Mouse (Mus musculus) limb, embryonic 15.5 days (tissue): ENCODE data around the gene Igf1r. TPM values are rescaled to one million over a fixed set of nuclear protein-coding genes. Genes with fewer than 3 reads are reported as not detected.

ENCODE experiments used
- ATAC-seq: fragments of 200-750 bp; cut with Nextera tagmentation; 2 replicates; pipeline ENCODE4 v1.8.0; 2017; ENCODE audit warnings: low read depth, moderate TSS enrichment; ENCODE audit not compliant: insufficient number of reproducible peaks, low FRiP score, low TSS enrichment
- H3K27ac ChIP-seq: fragments of 300-500 bp; sonication (generic); 2 replicates; pipeline ENCODE4 v1.5.1; 2015; ENCODE audit warnings: moderate library complexity, mild to moderate bottlenecking, inconsistent platforms
- H3K27me3 ChIP-seq: fragments of 300-500 bp; sonication (generic); 2 replicates; pipeline ENCODE4 v1.6.1; 2015; ENCODE audit warnings: inconsistent platforms
- H3K36me3 ChIP-seq: fragments of 300-500 bp; sonication (generic); 2 replicates; pipeline ENCODE4 v1.6.1; 2015; ENCODE audit warnings: inconsistent platforms
- H3K4me1 ChIP-seq: fragments of 300-500 bp; sonication (generic); 2 replicates; pipeline ENCODE4 v1.6.1; 2015; ENCODE audit warnings: inconsistent platforms
- H3K4me2 ChIP-seq: fragments of 300-500 bp; sonication (generic); 2 replicates; pipeline ENCODE4 v1.6.1; 2015; ENCODE audit warnings: mild to moderate bottlenecking, inconsistent platforms
- H3K4me3 ChIP-seq: fragments of 300-500 bp; sonication (generic); 2 replicates; pipeline ENCODE4 v1.5.1; 2015; ENCODE audit warnings: mild to moderate bottlenecking, inconsistent platforms
- H3K9ac ChIP-seq: fragments of 300-500 bp; sonication (generic); 2 replicates; pipeline ENCODE4 v1.6.1; 2015; ENCODE audit warnings: inconsistent platforms
- H3K9me3 ChIP-seq: fragments of 300-500 bp; sonication (generic); 2 replicates; pipeline ENCODE4 v1.6.1; 2016; ENCODE audit warnings: inconsistent platforms
- WGBS: fragments of 180-500 bp; shearing (Covaris S2); methylation state at CpG from one replicate; pipeline ENCODE4 v1.1.7; 2015; 5-methylcytosine and 5-hydroxymethylcytosine counted together
- polyA plus RNA-seq: library from polyadenylated mRNA; unstranded; fragments of >200 nt; fragmentation: Nextera tagmentation; extraction: Ambion mirVana; gene quantifications from 2 replicates; pipeline ENCODE4 v1.2.1, GENCODE M21; 2015

Igf1r gene
- polyA plus RNA-seq, 1 experiment from 2014 or later = 26.3 TPM

- no peak for ATAC-seq
- Histone ChIP-seq H3K27ac (no peak overlapping the region), H3K9me3 (no peaks in the 10 kb centered on the region), H3K4me3 (no peak overlapping the region), H3K27me3 (no peaks in the 10 kb centered on the region), H3K9ac (no peak overlapping the region), H3K4me1 (peaks cover 24% of the 10 kb centered on the region), H3K36me3 (peaks cover 4% of the 10 kb centered on the region), H3K4me2 (no peak overlapping the region)
- 89% methylated on average over 10 of the region's 10 CpGs for WGBS
Observed at GRCm38 (mm10) chr7:68089725-68090124, 137.1 kb downstream of the Igf1r start.

- H3K9ac ChIP-seq = no peak overlapping the region
- H3K27ac ChIP-seq = no peak overlapping the region
- ATAC-seq = no peak
- H3K9me3 ChIP-seq = no peaks in the 10 kb centered on the region
- no peaks in the 10 kb centered on the region for H3K27me3 ChIP-seq
- H3K4me2 ChIP-seq = no peak overlapping the region
- H3K36me3 ChIP-seq = peaks cover 4% of the 10 kb centered on the region
- peaks cover 15% of the 10 kb centered on the region for H3K4me1 ChIP-seq
- 70% methylated on average over 8 of the region's 8 CpGs for WGBS
- H3K4me3 ChIP-seq = no peak overlapping the region
Observed at GRCm38 (mm10) chr7:68090576-68090975, 137.9 kb downstream of the Igf1r start.

GRCm38 (mm10) chr7:68092304-68092978, 139.8 kb downstream of the Igf1r start:
- WGBS = 67% methylated on average over 8 of the region's 8 CpGs
- H3K9me3 ChIP-seq = no peaks in the 10 kb centered on the region

GRCm38 (mm10) chr7:68093817-68094216, 141.2 kb downstream of the Igf1r start:
- H3K36me3 ChIP-seq = peaks cover 4% of the 10 kb centered on the region
- H3K27me3 ChIP-seq = no peaks in the 10 kb centered on the region
- H3K9me3 ChIP-seq = no peaks in the 10 kb centered on the region
- H3K4me1 ChIP-seq = 0 out of 2 replicates have a peak, but pooled peaks cover 3% of the 10 kb centered on the region
- 29% methylated on average over 9 of the region's 9 CpGs for WGBS
- no peak overlapping the region for H3K9ac ChIP-seq
- ATAC-seq = no peak
- H3K4me2 ChIP-seq = no peak overlapping the region
- no peak overlapping the region for H3K4me3 ChIP-seq
- no peak overlapping the region for H3K27ac ChIP-seq

More at GRCm38 (mm10) chr7:68092304-68092978, 139.8 kb downstream of the Igf1r start:
- Histone ChIP-seq H3K9ac (no peak overlapping the region), H3K27ac (no peak overlapping the region), H3K4me2 (no peak overlapping the region), H3K4me1 (0 out of 2 replicates have a peak, but pooled peaks cover 3% of the 10 kb centered on the region), H3K4me3 (no peak overlapping the region), H3K27me3 (no peaks in the 10 kb centered on the region), H3K36me3 (peaks cover 4% of the 10 kb centered on the region)
- no peak for ATAC-seq

- no peaks in the 10 kb centered on the region for H3K4me1 ChIP-seq
- no peak; the same call in 1 of the 2 replicates for ATAC-seq
- no peaks in the 10 kb centered on the region for H3K9me3 ChIP-seq
- 50% methylated on average over 4 of the region's 4 CpGs for WGBS
- H3K36me3 ChIP-seq = no peaks in the 10 kb centered on the region
- no peak overlapping the region for H3K4me2 ChIP-seq
- H3K27me3 ChIP-seq = no peaks in the 10 kb centered on the region
- H3K9ac ChIP-seq = no peak overlapping the region
- no peak overlapping the region for H3K27ac ChIP-seq
- H3K4me3 ChIP-seq = no peak overlapping the region
Observed at GRCm38 (mm10) chr7:68095574-68095973, 142.9 kb downstream of the Igf1r start.

- Histone ChIP-seq H3K27ac (no peak overlapping the region), H3K36me3 (no peaks in the 10 kb centered on the region), H3K9me3 (no peaks in the 10 kb centered on the region), H3K9ac (no peak overlapping the region), H3K4me1 (0 out of 2 replicates have a peak, but pooled peaks cover 5% of the 10 kb centered on the region), H3K4me3 (no peak overlapping the region), H3K27me3 (no peaks in the 10 kb centered on the region), H3K4me2 (no peak overlapping the region)
- 63% methylated on average over 6 of the region's 6 CpGs for WGBS
- no peak for ATAC-seq
Observed at GRCm38 (mm10) chr7:68096411-68096810, 143.8 kb downstream of the Igf1r start.

GRCm38 (mm10) chr7:68097081-68097836, 144.6 kb downstream of the Igf1r start:
- ATAC-seq = no peak
- H3K4me2 ChIP-seq = no peak overlapping the region
- WGBS = 86% methylated on average over 7 of the region's 7 CpGs
- no peaks in the 10 kb centered on the region for H3K9me3 ChIP-seq
- no peak overlapping the region for H3K27ac ChIP-seq
- H3K4me1 ChIP-seq = peaks cover 7% of the 10 kb centered on the region
- H3K4me3 ChIP-seq = no peak overlapping the region
- no peaks in the 10 kb centered on the region for H3K36me3 ChIP-seq
- no peak overlapping the region for H3K9ac ChIP-seq
- H3K27me3 ChIP-seq = no peaks in the 10 kb centered on the region

- no peaks in the 10 kb centered on the region for H3K9me3 ChIP-seq
- no peak overlapping the region for H3K27ac ChIP-seq
- WGBS = 95% methylated on average over 6 of the region's 6 CpGs
- no peak overlapping the region for H3K4me3 ChIP-seq
- H3K9ac ChIP-seq = no peak overlapping the region
- peaks cover 14% of the 10 kb centered on the region for H3K4me1 ChIP-seq
- no peaks in the 10 kb centered on the region for H3K27me3 ChIP-seq
- H3K4me2 ChIP-seq = no peak overlapping the region
- H3K36me3 ChIP-seq = no peaks in the 10 kb centered on the region
- no peak for ATAC-seq
Observed at GRCm38 (mm10) chr7:68098098-68098497, 145.5 kb downstream of the Igf1r start.

GRCm38 (mm10) chr7:68100388-68100787, 147.8 kb downstream of the Igf1r start:
- no peak overlapping the region for H3K4me2 ChIP-seq
- H3K4me3 ChIP-seq = no peak overlapping the region
- ATAC-seq = no peak
- no peaks in the 10 kb centered on the region for H3K27me3 ChIP-seq
- H3K36me3 ChIP-seq = no peaks in the 10 kb centered on the region
- H3K9ac ChIP-seq = no peak overlapping the region
- H3K27ac ChIP-seq = no peak overlapping the region
- H3K9me3 ChIP-seq = no peaks in the 10 kb centered on the region
- WGBS = 84% methylated on average over 10 of the region's 10 CpGs
- H3K4me1 ChIP-seq = peaks cover 22% of the 10 kb centered on the region

GRCm38 (mm10) chr7:68102456-68103177, 150.0 kb downstream of the Igf1r start:
- Histone ChIP-seq H3K4me1 (peaks cover 22% of the 10 kb centered on the region), H3K36me3 (no peaks in the 10 kb centered on the region), H3K4me2 (no peak overlapping the region; the same call in 1 of the 2 replicates), H3K9ac (no peak overlapping the region), H3K27me3 (no peaks in the 10 kb centered on the region), H3K27ac (peak overlapping the region; percentile 14; the same call in 1 of the 2 replicates), H3K9me3 (no peaks in the 10 kb centered on the region), H3K4me3 (no peak overlapping the region)
- ATAC-seq = no peak
- WGBS = 36% methylated on average over 15 of the region's 15 CpGs

GRCm38 (mm10) chr7:68103178-68103530, 150.5 kb downstream of the Igf1r start:
- 7% methylated on average over 2 of the region's 2 CpGs for WGBS
- Histone ChIP-seq H3K36me3 (no peaks in the 10 kb centered on the region), H3K4me1 (peaks cover 22% of the 10 kb centered on the region), H3K27me3 (no peaks in the 10 kb centered on the region), H3K4me2 (no peak overlapping the region), H3K9ac (no peak overlapping the region), H3K9me3 (no peaks in the 10 kb centered on the region), H3K27ac (no peak overlapping the region), H3K4me3 (no peak overlapping the region)
- no peak for ATAC-seq

GRCm38 (mm10) chr7:68111532-68111931, 158.9 kb downstream of the Igf1r start:
- no peak overlapping the region for H3K4me3 ChIP-seq
- H3K4me1 ChIP-seq = peaks cover 17% of the 10 kb centered on the region
- no peaks in the 10 kb centered on the region for H3K36me3 ChIP-seq
- no peak overlapping the region for H3K4me2 ChIP-seq
- H3K9me3 ChIP-seq = no peaks in the 10 kb centered on the region
- H3K27ac ChIP-seq = no peak overlapping the region
- WGBS = 89% methylated on average over 4 of the region's 4 CpGs
- no peak overlapping the region for H3K9ac ChIP-seq
- no peaks in the 10 kb centered on the region for H3K27me3 ChIP-seq
- ATAC-seq = no peak
